Mouse (Mus musculus): Measurements from ENCODE around the gene Top2a.
"Not testable (repeated sequence)": the region's sequence is repeated elsewhere in the genome, so short reads cannot be mapped to it uniquely, and the experiment has no call there.

Top2a gene

GRCm38 (mm10) chr11:99041051-99041729 lies 17.2 kb upstream of the Top2a start, which contains the start of gene Igfbp4:
Gene Igfbp4 (plus strand): TSS chr11:99041244.
- peak; percentile 78 for DNase-seq (ENCODE audit: low spot score)

- DNase-seq (ENCODE audit: low spot score) = no peak
Observed at GRCm38 (mm10) chr11:99040346-99040974, 16.5 kb upstream of the Top2a start.

GRCm38 (mm10) chr11:99039782-99040181 lies 15.8 kb upstream of the Top2a start:
- peak; percentile 82 for DNase-seq (ENCODE audit: low spot score)

- DNase-seq (ENCODE audit: low spot score) = no peak
Observed at GRCm38 (mm10) chr11:99036254-99036653, 12.3 kb upstream of the Top2a start.

- DNase-seq (ENCODE audit: low spot score) = no peak
Observed at GRCm38 (mm10) chr11:99035350-99035749, 11.4 kb upstream of the Top2a start.

- no peak for DNase-seq (ENCODE audit: low spot score)
Observed at GRCm38 (mm10) chr11:99026899-99027440, 3.0 kb upstream of the Top2a start.

- DNase-seq (ENCODE audit: low spot score) = no peak
Observed at GRCm38 (mm10) chr11:99025878-99026277, 1.9 kb upstream of the Top2a start.

- no peak for DNase-seq (ENCODE audit: low spot score)
Observed at GRCm38 (mm10) chr11:99024468-99025134, 612 bp upstream of the Top2a start.

- DNase-seq (ENCODE audit: low spot score) = no peak
Observed at GRCm38 (mm10) chr11:99023094-99023493, 895 bp downstream of the Top2a start.

GRCm38 (mm10) chr11:99022384-99022933 lies 1.5 kb downstream of the Top2a start:
- DNase-seq (ENCODE audit: low spot score) = no peak

GRCm38 (mm10) chr11:99019844-99020243 lies 4.1 kb downstream of the Top2a start:
- DNase-seq (ENCODE audit: low spot score) = no peak

- DNase-seq (ENCODE audit: low spot score) = no peak
Observed at GRCm38 (mm10) chr11:99013856-99014255, 10.1 kb downstream of the Top2a start.

GRCm38 (mm10) chr11:99010706-99011105 lies 13.3 kb downstream of the Top2a start:
- no peak for DNase-seq (ENCODE audit: low spot score)

GRCm38 (mm10) chr11:99010124-99010523 lies 13.9 kb downstream of the Top2a start:
- no peak for DNase-seq (ENCODE audit: low spot score)

- no peak for DNase-seq (ENCODE audit: low spot score)
Observed at GRCm38 (mm10) chr11:99006788-99007187, 17.2 kb downstream of the Top2a start.

- DNase-seq (ENCODE audit: low spot score) = no peak
Observed at GRCm38 (mm10) chr11:98999243-98999642, 24.7 kb downstream of the Top2a start.

GRCm38 (mm10) chr11:98998776-98999175 lies 25.2 kb downstream of the Top2a start:
- DNase-seq (ENCODE audit: low spot score) = no peak

GRCm38 (mm10) chr11:98997659-98998058 lies 26.3 kb downstream of the Top2a start:
- DNase-seq (ENCODE audit: low spot score) = no peak

GRCm38 (mm10) chr11:98995987-98996386 lies 28.0 kb downstream of the Top2a start:
- no peak for DNase-seq (ENCODE audit: low spot score)

GRCm38 (mm10) chr11:98990866-98991265 lies 33.1 kb downstream of the Top2a start:
- DNase-seq (ENCODE audit: low spot score) = no peak

- DNase-seq (ENCODE audit: low spot score) = not testable (repeated sequence)
Observed at GRCm38 (mm10) chr11:98988260-98988659, 35.7 kb downstream of the Top2a start.

- no peak for DNase-seq (ENCODE audit: low spot score)
Observed at GRCm38 (mm10) chr11:98985542-98985941, 38.4 kb downstream of the Top2a start.

GRCm38 (mm10) chr11:98983551-98983950 lies 40.4 kb downstream of the Top2a start:
- DNase-seq (ENCODE audit: low spot score) = no peak

All from ovary, postnatal 36 days (tissue).